Mouse (Mus musculus) right cerebral cortex, adult 18-20 months (tissue): ENCODE results near the gene Gda.
A peak's percentile ranks its signal among the peaks of the same experiment; 100 is the strongest.

Experiments used
- DNase-seq: peaks from one replicate; pipeline ENCODE4 v3.0.0; 2022; ENCODE audit warnings: mixed read lengths

Gda gene

DNA sequence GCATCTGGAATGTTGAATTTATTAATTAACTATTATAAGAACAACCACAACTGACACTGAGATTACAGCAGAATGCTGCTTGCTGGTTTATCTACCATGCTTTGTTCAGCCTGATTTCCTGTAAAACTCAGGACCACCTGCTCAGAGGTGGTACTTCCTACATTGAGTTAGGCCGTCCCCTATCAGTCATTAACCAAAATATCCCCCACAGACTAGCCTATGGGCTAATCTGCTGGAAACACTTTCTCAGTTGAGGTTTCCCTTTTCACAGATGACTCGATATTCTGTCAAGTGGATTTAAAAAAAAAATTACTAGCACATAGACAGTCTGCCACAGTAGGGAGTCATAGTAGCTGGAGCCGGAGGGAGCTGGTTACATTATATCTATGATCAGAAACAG lies 31.5 kb downstream of the Gda start:
- no peak for DNase-seq

DNA sequence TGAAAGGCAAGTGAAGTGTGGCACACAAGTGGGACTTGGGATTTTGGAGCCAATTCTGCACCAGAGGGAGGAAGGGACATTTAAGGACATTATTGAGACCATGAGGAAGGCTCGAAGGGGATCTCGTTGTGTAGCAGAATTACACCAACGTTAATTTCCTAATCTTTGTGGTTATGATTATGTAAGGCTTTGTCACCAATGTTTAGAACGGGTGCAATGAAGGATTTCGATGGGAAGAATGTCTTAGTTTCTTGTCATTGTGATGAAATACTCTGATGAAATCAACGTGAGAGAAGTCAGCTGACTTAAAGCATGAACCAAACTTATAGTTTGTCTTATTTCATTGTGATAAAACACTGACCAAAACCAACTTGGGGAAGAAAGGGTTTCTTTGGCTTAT lies 32.4 kb downstream of the Gda start:
- no peak for DNase-seq

DNA sequence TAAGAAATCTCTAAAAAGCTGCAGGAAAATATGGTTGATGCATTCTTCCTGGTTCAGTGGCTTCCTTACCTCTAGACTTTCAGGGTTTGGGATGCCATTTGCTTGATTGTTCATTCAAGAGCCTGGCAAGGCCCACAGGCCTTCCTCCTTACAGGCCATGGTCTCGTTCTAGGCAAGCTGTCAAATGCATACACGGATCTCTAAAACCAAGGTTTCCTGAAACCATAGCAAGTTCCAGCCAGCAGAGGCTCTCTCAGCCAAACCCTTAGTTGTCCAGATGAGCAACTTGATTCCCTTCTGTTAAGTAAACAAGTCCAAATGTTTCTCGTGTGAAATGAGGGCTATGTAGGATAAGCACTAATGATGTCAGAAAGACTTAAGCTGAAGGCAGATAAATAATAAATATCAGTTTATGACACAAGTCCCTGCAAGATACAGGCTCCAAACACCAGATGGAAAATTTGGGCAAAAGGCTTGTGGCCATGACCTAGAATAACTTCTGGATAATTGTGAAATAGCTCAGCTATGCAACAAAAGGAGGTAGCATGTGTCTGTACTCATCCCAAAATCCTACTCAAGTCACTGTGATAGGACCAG lies 34.0 kb downstream of the Gda start:
- DNase-seq, result no peak

DNA sequence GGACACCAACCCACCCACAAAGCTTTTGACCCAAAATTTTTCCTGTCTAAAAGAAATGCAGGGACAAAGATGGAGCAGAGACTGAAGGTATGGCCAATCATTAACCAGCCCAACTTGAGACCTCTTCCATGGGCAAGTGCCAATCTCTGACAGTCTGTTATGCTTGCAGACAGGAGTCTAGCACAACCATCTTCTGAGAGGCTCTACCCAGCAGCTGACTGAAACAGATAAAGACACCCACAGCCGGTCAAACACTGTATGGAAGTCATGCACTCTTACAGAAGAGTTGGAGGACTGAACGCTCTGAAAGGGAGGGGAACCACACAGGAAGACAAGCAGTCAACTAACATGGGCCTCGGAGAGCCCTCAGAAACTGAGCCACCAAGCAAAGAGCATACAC lies 36.7 kb downstream of the Gda start:
- no peak for DNase-seq

DNA sequence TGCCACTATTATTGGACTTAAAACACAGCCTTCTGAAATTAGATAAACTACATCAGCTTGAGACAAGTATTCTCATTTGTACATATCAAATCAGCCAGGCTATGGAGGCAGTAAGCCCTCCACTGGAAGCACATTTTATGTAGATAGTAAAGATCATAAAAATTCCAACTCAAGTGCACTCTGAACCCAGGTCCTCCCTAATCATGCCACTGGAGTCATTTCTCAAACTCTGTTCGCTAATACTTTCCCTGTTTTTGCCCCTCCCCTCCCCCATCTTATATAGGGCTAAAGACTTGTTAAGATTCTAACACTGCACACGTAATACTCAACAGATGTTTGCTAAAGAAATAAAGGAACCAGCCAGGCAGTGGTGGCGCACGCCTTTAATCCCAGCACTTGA lies 39.9 kb downstream of the Gda start:
- no peak for DNase-seq

DNA sequence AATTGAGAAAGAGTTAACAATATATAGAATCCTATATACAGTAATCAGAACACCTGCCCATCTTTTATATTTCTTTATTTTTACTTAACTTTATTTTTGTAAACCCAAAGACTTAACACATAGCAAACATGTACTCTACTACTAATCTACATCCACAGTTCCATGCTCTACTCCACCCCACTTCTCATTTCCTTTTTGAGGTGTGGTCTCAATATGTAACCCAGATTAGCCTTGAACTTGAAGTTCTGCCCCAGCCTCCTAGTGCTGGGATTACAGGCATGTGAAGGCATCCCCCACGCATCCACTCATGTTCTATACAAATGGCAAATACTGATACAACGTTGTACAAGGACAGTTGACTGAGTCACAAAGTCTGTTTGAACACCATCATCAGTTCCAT lies 40.4 kb downstream of the Gda start:
- DNase-seq, result no peak

DNA sequence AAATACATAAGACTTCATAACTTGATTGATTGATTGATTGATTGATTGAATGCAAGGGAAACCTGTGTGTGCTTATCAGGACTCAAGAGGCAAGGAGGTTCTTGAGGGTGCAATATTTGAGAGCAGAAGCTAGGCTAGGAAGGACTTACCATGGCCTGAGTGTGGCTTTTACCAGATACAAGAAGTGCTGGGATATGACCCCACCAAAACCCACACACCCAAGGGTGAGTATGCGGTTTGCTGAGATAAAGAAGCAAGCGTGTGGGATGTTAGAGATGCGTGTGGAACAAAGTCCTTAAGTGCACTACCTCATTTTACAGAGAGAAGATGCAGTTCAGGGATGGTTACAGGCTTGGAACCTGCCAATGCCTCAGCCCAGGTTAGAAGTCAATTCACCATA lies 41.0 kb downstream of the Gda start:
- no peak for DNase-seq

DNA sequence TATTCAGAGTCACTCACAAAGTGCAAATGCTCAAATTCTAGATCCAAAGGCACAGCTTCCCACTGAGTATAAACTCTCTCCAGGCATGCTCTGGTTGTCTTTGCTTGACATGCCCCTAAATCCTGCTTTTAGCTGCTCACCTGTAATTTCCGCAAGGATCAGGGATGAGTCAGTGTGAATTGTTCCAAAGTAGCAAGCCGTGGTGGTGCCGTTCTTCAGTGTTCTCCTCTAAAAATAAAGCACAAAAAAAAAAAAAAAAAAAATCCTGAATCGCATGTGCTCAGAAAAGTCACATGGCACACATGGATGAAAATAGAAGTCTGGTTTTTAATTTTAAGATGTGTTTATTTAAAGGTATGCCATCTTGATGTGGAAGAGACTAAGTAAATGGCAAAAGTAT lies 47.9 kb downstream of the Gda start:
- peak; percentile 37 for DNase-seq

DNA sequence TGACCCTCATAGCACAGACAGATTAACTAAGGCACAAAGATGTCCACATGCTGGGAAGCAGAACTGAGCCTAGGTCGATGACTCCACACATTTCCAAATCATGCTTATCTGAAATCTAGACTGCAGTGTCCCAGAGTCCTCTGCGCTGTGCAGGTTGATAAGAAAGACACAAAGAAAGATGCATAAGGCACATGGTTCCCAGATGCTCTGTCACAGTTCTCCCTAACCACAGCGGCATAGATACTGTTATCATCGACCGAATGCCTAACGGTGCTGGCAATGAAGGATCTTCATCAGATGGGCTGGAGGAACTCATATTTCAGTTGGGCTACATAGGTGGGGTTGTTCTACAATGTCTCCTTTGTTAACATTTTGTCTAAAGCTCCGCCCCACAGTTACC lies 49.5 kb downstream of the Gda start:
- no peak for DNase-seq

DNA sequence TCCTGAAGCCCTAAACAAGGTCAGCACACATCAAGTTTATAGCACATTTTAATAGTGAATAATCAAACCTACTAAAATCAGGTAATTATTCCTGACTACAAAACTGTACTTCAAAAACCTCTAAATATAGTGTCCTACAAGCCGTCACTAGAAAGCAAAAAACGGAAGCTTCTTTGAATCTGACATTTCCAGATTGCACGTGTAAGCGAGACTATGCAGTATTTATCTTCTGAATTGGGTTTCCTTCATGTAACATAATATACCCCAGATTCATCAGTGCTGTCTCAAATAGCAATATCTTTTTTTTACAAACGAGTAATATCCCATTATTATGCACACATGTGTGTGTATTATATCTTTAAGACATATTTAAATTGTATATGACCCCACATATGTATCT lies 54.8 kb downstream of the Gda start:
- no peak for DNase-seq

DNA sequence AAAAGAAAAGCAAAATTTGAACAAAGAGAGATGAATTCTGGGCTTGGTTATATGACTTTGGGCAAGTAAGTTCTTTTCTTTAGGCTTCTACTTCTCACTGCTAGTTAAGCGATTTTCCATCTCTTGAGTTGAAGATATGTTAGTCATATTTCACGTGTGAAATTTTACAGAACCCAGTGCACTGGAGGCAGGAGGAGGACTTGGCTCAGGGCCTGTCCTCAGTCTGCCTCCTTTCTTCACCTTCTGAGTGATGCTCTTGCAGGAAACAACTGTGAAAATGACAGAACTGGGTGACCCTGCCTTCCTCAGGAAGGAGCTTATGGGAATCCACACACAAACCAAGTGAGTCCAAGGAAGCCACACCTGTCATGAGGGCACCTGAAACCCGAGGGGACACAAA lies 57.9 kb downstream of the Gda start:
- DNase-seq, result no peak

DNA sequence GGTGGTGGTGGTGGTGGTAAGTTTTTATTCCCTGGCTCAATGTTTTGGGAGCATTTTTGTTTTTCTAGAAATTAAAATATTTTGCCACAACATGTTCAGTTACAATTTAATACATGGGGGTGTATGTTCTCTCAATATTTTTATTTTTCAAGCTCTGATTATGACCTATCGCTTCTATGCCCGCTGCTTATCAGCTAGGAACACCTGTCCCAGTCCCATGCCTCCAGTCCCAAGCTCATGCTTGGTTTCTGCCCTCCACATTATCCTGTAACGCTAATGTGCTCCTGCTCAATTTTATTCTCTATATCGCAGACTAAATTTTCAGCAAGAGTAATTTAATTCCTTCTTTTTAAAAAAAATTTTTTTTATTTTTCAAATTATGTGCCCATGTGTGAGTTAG lies 64.1 kb downstream of the Gda start:
- DNase-seq, result no peak

DNA sequence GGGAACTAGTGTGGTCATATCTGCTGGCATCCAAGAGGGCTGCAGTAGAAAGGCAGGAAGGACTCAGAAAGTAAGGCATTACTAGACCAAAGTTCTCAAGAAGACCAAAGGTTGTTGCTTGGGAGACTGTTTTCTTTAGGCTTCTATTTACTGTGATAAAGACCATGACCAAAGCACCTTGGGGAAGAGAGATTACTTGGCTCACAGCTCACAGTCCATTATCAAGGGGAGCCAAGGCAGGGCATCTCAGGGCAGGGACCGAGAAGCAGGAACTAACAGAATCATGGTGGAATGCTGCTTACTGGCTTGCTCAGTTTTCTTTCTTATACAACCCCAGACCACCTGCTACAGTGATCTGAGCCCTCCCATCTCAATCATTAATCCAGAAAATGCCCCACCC lies 65.9 kb downstream of the Gda start:
- DNase-seq, result no peak

DNA sequence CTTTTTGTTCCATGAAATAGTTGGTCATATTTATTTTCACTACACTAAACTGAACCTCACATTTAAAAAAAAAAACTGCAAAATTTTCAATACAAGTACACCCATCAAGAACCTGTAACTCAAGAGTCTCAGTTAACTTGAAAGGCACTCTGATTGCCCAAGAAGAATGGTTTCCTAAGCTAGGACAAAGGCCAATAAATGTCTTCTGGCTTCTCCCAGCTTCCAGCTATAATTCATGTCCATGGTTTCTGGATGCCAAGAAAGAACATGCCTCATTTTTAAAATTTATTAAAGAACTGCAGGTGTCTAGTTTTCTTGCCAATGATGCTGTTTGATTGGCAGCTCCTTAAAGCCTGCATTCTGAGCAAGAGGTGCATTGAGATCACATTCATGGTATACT lies 75.3 kb downstream of the Gda start:
- DNase-seq, result no peak

DNA sequence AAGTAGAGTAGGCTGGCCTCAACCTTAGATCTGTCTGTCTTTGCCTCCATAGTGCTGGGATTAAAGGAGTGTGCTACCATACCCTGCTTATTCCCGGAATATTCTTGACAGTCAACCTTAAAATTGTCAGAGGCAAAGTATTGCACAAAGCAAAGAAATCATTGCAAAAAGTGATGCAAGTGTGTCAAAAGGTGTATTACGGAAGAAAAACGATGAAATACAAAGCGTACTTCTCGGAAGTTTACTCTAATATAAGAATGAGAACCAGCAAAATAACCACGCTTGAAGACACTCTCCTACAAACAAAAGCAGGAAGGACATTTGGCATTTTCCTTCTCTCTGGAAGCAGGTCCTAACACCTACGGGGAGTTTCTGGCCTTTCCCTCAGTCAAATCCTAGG lies 76.9 kb downstream of the Gda start:
- DNase-seq, result no peak

DNA sequence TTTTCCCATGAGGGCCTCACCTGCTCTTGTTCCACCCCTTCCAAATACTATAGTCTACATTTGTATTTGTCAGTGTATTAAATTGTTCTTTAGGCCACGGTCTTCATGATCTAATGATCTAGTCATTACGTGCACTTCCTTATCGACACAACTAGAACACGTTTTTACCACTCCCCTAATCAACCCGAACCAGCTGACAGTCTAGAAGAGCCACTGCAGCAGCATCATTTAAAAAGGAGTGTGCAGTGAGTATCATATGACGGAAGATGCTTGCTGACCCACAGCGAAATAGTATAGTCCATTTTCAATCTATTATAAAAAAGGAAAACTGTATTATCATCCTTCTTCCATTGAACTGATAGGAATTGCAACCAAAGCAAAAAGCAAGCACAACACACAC lies 82.3 kb downstream of the Gda start:
- no peak for DNase-seq

DNA sequence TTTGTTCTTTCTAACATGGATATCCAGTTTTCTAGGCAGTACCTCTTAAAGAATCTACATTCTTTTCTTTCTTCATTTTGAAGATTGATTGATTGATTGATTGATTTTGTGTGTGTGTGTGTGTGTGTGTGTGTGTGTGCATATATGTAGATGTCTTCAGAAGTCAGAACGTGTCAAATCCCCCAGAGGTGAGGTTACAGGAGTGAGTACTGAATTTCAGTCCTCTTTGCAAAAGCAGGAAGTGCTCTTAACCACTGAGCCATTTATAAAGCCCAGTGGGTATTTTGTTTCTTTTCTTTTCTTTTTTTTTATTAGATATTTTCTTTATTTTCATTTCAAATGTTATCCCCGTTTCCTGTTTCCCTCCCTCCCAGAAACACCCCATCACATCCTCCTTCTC lies 86.4 kb downstream of the Gda start:
- DNase-seq, result no peak

DNA sequence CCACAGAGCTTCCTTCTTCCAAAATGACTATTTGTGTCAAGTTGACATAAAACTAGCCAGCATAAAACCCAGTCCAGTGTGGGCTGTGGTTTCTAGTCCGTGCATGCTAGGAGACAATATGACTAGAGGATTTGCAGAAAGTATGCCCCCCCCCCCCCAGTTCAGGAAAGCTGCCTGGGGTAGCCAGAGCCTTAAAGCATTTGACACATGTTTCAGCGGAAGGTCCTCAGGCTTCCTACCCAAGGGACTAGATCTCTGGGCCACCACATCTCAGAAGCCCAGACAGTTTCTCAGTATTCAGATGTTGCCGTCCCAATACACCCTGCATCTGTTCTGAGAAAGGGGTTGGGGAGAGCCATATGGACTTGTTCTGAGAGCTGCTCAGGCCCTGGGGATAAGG lies 89.0 kb downstream of the Gda start:
- DNase-seq, result no peak

DNA sequence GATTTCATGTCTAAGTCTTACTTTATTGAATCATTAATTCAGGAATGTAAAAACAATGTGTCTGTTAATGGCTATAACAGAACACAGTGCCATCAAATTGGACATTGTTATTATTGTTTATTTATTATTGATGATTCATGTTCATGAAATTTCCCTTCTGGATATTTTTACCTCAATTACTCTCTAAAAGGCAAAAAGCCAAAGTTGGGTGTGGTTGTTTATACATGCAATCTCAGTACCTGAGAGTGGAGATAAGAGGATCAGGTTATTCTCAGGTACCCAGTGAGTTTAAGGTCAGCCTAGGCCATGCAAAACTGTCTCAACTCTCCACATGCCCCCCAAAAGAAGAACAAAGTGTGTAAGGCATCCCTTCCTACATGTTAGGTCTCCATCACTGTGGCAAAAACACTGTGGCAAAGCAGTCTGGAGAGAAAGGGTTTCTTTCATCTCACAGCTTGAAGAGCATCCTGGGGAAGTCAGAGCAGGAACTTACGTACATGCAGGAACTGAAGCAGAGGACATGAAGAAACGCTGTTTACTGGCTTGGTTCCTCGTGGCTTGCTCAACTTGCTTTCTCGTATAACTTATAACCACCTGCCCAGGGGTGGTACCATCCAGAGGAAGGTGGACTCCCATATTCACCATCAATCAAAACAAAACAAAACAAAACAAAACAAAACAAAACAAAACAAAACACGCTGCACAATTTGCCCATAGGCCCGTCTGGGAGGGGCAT lies 89.6 kb downstream of the Gda start:
- DNase-seq, result no peak

DNA sequence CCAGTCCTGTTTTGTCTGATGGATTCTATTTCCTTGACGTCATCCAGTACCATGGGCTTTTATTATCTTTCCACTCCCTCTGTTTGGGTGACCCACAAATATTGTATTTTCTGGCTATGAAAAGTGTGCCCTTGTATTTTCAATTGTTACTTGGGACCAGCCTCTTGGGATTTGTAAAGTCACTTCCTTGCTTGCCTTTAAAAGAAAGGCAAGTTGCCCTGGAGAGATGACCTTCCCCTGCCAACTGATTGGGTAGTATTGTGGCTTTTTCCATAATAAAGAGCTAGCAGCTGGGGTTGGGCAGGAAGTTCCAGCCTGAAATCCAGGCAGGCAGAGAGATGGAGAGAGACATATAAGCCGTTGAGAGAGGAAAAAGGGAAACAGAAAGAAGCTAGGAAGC lies 91.5 kb downstream of the Gda start:
- no peak for DNase-seq

DNA sequence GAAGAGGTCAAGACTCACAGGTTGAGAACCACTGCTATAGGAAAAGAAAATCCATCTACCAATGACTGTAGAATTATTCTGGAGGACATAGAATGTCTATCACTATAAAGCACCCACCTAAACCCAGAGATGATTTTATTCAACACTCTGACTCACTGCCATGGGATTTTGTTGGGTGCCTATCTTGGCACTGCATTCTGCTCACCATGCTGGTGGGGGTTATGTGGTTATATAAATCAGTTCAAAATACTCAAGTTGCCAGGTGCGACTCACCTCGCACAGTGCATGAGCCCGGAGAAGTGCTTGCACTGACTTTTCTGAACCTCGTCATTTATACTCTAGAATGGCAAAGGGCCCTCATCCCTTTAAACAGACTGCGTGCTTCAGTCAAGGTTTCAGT lies 94.0 kb downstream of the Gda start:
- DNase-seq, result peak; percentile 27

DNA sequence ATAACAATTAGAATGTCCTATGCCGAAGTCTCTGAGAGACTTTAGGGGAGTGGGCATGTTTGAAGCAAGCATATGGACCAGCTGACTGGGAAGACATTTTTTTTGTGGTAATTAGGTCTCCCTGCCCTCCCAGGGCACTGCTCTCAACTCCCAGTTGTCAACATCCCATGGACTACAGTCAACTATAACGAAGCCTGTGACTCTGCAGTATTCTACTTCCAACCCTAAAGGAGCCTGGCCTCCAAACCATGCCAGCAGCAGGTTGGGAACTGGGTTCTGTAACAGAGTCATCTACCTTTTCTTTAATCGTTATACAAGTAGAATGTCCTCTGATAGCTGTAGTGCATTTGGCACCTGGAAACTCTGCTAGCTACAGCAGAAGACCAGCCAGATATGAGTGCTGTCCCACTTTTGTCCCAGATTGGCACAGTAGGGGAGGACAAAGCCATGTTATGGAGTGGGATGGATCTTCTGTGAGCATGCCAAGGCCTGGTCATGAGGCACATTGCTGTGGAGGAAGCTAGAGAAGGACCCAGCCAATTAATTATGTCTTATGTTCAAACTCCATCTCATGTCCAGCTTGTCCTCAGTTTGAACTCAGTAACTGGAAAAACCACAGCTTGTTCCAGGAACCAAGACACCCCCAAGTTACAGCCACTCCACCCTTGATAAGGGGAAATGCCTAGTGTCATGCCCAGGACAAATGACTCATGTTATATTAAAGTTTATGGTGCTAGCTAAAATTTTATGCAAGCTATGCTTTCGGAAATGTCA lies 96.6 kb downstream of the Gda start:
- DNase-seq, result no peak

DNA sequence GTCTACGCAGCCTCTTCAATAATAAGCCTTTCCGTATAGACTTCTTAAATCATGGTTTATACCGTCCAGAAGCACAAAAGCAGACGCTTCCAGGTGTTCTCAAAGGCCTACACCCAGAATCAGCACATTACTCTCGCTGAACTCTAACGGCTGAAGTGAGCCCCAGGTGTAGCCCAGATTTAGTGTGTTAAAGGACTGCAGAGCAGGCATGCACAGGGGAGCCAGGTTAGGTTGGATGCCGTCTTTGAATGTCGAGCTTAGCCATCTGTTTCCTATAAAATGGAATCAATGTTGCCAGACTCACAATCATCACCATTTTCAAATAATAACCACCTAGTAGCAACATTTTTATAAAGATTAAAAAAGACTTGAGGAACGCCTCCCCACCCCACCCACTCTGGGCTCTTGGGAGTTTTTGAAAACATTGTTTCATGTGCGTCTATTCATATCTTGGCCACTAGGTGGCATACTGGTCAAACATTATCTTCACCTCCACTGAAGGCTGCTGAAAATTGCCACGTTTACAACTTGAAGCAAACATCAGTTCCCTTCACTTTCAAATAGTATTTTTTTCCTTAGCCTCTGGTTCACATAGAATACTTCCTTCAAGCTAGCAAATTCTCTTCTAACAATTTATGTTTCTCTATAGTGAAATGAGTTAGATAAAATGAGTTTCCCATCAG lies 100.0 kb downstream of the Gda start:
- DNase-seq, result peak; percentile 32
